Mouse (Mus musculus) embryonic stem cell, embryonic (primary cell): ENCODE measurements around the gene Isg20l2.

Experiments
- CTCF ChIA-PET, 4 experiments: fragments of 300-600 bp in 2 of 4; fragments of 350-600 bp in 2 of 4; sonication (Branson Sonifier 250); formaldehyde crosslinking; loops; one replicate each; lab custom pipeline; 2022; ENCODE audit warnings: inconsistent platforms in 2 of 4; lab: Charles Lee
- POLR2A ChIA-PET, 4 experiments: fragments of 300-600 bp in 2 of 4; fragments of 350-600 bp in 2 of 4; sonication (Branson Sonifier 250); formaldehyde crosslinking; loops; one replicate each; lab custom pipeline; 2022; ENCODE audit warnings: antibody characterized with exemption in 4 of 4, inconsistent platforms in 1 of 4; lab: Charles Lee

The Isg20l2 gene

DNA sequence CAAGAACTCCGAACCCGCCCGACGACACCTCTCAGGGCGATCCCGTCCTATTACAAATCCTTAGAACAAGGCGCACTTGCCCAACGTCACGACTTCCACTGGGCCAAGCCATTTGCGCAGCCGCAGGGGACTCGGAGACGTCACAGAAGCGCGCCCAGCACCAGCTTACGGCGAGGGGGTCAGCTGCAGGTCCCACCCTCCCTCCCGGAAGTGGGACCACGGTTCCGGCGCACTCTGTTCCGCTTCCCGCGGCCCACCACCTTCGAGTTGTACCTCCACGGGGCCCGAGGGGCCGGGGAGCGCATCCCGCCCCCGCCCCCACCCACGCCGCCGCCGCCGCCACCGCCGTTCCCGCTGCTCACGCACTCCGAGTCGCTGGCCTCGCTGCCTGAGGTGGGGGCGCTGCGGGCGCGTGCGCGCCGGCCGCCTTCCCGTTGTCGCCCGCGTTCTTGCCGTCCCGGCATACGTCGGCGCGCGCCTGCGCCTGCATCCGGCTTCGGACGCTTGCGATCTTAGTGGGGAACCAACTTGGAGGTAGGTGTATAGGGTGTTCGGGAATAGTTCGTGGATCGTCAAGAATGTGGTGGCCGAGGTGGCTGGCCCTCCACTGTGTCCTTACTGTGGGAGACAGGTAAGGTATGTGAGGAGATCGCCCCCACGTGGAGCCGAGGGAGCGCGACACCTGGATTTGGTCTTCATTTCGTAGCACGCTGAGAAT lies at the start of gene Isg20l2, which contains the start of gene Rrnad1:
Gene Isg20l2 (plus strand): TSS at position 237 of the 718 bp plus-strand sequence.
Gene Rrnad1 (minus strand): TSS at position 640 of the 718 bp plus-strand sequence.
- CTCF ChIA-PET: interaction anchor here in 3 of 4 experiments (0.6 to 1.5 kb wide), 11 partner anchors 10 to 351 kb away, joined by 3 to 9 read pairs (median 3); partner anchors contain the start of genes Ntrk1 (in 1 of the 3) and Prcc (in 1 of the 3)
- POLR2A ChIA-PET: interaction anchor here in 3 of 4 experiments (0.5 to 5.3 kb wide), 34 partner anchors 8 to 646 kb away, joined by 3 to 51 read pairs (median 4); partner anchors contain the start of genes Prcc (in 3 of the 3), Crabp2 (in 2 of the 3), Hdgf (in 2 of the 3) and Mrpl24 (in 2 of the 3)

DNA sequence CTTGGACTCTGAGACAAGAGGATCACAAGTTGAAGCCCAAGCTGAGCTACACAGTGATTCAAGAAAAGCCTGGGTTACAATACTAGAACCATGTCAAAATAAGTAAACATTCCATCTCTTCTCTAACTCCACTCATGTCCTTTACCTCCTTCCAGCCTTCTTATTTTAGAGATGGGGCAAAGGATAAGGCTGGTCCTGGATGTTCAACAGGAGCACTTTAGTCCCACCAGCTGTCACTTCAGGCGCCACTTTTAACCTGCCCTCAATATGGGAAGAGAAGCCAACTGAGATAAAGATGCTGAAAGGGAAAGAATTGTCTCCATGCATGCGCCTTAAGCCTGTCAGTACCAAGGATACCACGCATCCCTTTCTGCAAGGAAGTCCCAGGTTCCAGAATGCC lies 45.8 kb upstream of the Isg20l2 start:
- ChIA-PET POLR2A (interaction anchor here (0.8 to 14.6 kb wide), 33 partner anchors 8 to 526 kb away, joined by 3 to 231 read pairs (median 10); partner anchors contain the start of genes Mrpl24 (in 3 of the 4), Crabp2 (in 2 of the 4), Hdgf (in 2 of the 4) and Cct3 (in 1 of the 4)), CTCF (interaction anchor here in 3 of 4 experiments (0.6 to 2.3 kb wide), 6 partner anchors 15 to 114 kb away, joined by 3 to 10 read pairs (median 4); no protein-coding TSS in a partner anchor)

DNA sequence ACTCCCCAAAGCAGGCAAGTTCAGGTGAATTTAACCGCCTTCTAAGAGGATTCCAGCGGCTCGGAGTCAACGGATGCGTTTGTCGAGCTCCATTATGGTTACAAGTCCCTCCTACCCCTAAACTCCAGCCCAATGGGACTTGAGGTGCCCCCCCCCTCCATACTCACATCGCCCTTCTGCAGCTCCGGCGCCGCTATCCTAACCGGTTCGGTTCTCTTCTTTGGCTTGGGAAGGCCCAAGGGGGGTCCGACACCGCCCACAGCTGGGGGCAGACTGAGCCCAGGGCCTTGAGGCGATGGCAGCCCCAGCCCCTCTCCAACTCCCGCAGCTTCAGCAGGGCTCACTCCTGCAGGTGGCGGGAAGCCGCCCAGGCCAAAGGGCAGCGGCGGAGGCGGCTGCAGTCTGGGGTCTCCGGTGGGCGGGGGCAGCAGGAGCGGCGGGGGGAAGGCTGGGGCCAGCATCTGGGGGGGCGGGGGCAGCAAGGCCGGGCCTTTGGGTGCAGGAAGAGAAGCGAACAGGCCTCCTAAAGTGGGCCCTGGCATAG lies 45.3 kb upstream of the Isg20l2 start:
- POLR2A ChIA-PET: interaction anchor here (0.7 to 14.6 kb wide), 81 partner anchors 8 to 965 kb away, joined by 3 to 231 read pairs (median 6); partner anchors contain the start of genes Hdgf (in 3 of the 4), Mrpl24 (in 3 of the 4), Nes (in 3 of the 4) and Crabp2 (in 2 of the 4)
- CTCF ChIA-PET: interaction anchor here (0.6 to 2.3 kb wide), 25 partner anchors 8 to 1180 kb away, joined by 3 to 25 read pairs (median 5); partner anchors contain the start of genes Hdgf (in 1 of the 4), Isg20l2 (in 1 of the 4), Lrrc71 (in 1 of the 4) and Nes (in 1 of the 4)

DNA sequence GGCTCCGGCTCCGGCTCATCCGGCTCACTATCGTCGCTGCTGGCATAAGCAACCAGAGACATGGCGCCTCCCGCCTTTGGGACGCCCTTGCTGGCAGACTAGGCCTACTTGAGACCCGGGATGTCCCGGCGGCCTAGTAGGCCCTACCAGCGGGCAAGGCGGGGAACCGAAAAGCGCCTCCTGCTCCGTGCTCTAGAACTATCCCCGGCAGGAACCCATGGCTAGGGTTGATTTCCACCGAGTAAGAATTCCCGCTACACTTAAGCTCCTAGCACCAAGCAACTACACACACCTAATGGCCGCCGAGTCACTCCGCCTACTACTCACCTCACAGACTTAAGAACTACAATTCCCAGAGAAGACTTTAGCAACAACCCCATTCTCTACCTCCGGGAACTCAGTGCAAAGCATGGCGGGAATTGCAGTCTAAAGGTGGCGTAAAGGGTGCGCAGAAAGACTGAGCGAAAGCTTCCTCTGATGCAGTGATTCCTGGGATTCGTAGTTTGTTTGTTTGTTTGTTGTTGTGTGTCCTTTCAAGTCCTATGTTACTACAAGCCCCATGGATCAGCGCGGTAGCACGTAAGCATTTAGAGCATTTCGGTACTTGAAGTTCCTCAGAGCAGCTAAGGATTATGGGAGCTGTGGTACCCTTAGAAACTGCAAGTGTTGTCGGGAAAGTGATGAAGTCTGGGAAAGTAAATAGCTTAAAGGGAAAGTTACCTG lies 44.7 kb upstream of the Isg20l2 start, which contains the start of gene Prcc:
Gene Prcc (minus strand): TSS at position 328 of the 723 bp plus-strand sequence.
- POLR2A ChIA-PET: interaction anchor here (0.6 to 14.6 kb wide), 102 partner anchors 8 to 1207 kb away, joined by 3 to 231 read pairs (median 5); partner anchors contain the start of genes Hdgf (in 4 of the 4), Isg20l2 (in 3 of the 4), Mrpl24 (in 3 of the 4) and Nes (in 3 of the 4)
- CTCF ChIA-PET: interaction anchor here (0.6 to 2.3 kb wide), 28 partner anchors 9 to 1180 kb away, joined by 3 to 25 read pairs (median 4); partner anchors contain the start of genes Hdgf (in 1 of the 4), Isg20l2 (in 1 of the 4), Lrrc71 (in 1 of the 4) and Nes (in 1 of the 4)

DNA sequence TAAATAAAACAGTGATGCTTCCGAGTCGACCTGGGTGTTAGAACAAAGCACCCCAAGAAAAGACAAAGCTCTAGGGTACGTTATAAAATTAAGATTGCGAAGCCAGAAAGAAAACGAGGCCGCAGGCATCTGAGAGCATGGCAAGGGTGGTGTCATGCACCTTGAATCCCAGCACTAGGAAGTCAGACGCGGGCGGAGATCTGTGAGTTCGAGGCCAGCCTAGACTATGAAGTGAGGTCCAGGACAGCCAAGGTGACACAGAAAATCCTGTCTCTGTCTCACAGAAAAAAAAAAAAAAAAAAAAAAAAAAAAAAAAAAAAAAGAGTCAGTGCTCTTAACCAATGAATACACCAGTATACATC lies 44.1 kb upstream of the Isg20l2 start:
- CTCF ChIA-PET: interaction anchor here (0.7 to 2.3 kb wide), 23 partner anchors 9 to 186 kb away, joined by 3 to 25 read pairs (median 5); partner anchors contain the start of genes Hdgf (in 1 of the 4), Isg20l2 (in 1 of the 4), Lrrc71 (in 1 of the 4) and Nes (in 1 of the 4)
- POLR2A ChIA-PET: interaction anchor here (0.6 to 14.6 kb wide), 96 partner anchors 8 to 1207 kb away, joined by 3 to 231 read pairs (median 5); partner anchors contain the start of genes Hdgf (in 4 of the 4), Isg20l2 (in 3 of the 4), Mrpl24 (in 3 of the 4) and Nes (in 3 of the 4)

DNA sequence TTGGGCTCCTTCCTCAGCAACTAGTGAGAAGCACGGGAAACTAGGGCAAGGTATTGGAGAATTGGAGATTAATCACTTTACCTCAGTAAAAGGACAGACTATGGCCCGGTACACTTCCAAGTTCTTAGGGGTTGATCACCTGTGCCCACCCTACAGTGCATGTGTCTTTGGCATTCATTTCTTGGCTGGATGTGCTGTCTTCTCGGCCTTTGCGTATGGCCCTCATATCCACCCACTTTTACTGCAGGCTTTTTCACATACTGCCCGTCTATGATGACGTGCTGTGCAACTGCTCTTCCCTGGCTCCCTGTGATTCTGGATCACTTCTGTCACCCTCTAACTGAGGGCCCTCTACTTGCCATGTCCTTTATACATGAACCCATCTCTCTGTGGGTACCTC lies 43.7 kb upstream of the Isg20l2 start:
- CTCF ChIA-PET: interaction anchor here in 3 of 4 experiments (1.0 to 2.3 kb wide), 10 partner anchors 8 to 137 kb away, joined by 3 to 25 read pairs (median 4); partner anchors contain the start of gene Lrrc71 (in 1 of the 3)
- POLR2A ChIA-PET: interaction anchor here (0.7 to 14.6 kb wide), 46 partner anchors 8 to 450 kb away, joined by 3 to 231 read pairs (median 7); partner anchors contain the start of genes Hdgf (in 4 of the 4), Isg20l2 (in 3 of the 4), Mrpl24 (in 2 of the 4) and Nes (in 2 of the 4)

DNA sequence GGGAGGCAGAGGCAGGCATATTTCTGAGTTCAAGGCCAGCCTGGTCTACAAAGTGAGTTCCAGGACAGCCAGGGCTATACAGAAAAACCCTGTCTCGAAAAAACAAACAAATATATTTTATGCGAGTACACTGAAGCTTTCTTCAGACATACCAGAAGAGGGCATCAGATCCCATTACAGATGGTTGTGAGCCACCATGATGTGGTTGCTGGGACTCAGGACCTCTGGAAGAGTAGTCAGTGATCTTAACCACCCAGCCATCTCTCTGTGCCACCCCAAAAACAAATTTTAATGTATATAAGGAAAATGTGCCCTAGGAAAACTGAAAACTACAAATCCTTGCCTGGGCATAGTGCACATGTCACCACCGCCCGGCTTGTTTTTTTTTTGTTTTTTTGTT lies 42.7 kb upstream of the Isg20l2 start:
- ChIA-PET CTCF (interaction anchor here in 3 of 4 experiments (0.6 to 1.4 kb wide), 10 partner anchors 23 to 395 kb away, joined by 3 to 5 read pairs (median 4); no protein-coding TSS in a partner anchor), POLR2A (interaction anchor here (0.5 to 14.6 kb wide), 14 partner anchors 14 to 224 kb away, joined by 3 to 231 read pairs (median 4); partner anchors contain the start of genes Hdgf (in 2 of the 4) and Nes (in 1 of the 4))

DNA sequence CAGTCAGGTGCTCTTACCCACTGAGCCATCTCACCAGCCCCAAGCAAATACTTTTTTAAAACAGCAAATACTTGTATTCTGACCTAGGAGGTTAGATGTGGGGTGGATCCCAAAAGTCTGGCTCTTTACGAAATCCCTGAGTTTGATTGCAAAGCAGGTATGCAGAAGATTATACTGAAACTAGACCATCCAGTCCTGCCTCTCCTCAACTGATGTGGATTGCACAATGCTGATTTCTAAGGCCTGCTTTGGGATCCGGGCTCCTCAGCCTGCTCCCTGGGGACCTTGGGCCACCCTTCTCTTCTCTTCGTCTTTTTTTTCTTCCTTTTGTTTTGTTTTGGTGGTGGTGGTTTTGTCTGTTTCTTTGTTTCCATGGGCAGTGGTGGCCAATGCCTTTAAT lies 38.6 kb upstream of the Isg20l2 start:
- ChIA-PET POLR2A (interaction anchor here in 3 of 4 experiments (0.6 to 14.6 kb wide), 7 partner anchors 8 to 61 kb away, joined by 3 to 231 read pairs (median 8); partner anchors contain the start of genes Hdgf (in 2 of the 3) and Mrpl24 (in 1 of the 3)), CTCF (interaction anchor here in 1 of 4 experiments (0.6 kb wide), 1 partner anchor 133 kb away, joined by 10 read pairs; no protein-coding TSS in a partner anchor)

DNA sequence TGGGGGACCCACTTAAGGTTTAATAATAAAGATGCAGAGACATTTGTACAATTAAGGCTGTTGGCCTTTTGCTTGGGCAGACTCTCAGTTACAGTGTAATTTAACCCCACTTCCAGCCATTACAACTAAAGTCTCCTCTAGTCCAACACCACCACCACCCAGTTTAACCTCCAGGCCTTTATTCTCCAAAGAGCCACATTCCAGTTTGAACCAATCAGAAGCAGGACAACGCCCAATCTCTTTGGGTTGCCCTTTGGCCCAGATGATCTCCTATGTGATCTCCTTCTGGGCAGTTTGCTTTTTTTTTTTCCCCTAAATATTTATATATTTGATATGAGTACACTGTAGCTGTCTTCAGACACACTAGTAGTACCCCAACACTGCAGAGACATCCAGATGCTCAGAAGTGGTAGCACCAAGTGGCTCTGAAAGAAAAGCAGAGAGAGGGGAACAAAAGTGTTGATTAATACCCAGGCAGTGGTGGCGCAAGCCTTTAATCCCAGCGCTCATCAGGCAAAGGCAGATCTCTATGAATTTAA lies 36.7 kb upstream of the Isg20l2 start:
- ChIA-PET CTCF (interaction anchor here in 2 of 4 experiments (0.8 to 1.9 kb wide), 3 partner anchors 12 to 55 kb away, joined by 3 to 4 read pairs (median 3); partner anchors contain the start of gene Hdgf (in 1 of the 2)), POLR2A (interaction anchor here in 3 of 4 experiments (0.6 to 14.6 kb wide), 17 partner anchors 8 to 51 kb away, joined by 3 to 231 read pairs (median 7); partner anchors contain the start of genes Hdgf (in 3 of the 3), Prcc (in 2 of the 3) and Mrpl24 (in 1 of the 3))

DNA sequence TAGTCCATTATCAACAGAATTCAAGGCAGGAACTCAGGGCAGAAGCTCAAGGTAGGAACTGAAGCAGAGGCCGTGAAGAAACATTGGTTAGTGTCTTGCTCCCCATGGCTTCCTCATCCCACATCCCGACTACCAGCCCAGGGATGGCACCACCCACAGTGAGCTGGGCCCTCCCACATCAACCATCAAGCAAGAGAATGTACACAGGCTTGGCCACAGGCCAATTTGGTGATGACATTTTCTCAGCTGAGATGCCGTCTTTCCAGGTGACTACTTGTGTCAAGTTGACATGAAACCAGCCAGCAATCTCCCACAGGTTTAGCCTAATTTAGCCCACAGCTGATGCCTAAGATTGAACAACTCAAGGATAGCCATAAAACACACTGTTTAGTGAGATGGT lies 30.8 kb upstream of the Isg20l2 start:
- POLR2A ChIA-PET: interaction anchor here in 2 of 4 experiments (0.9 to 2.4 kb wide), 5 partner anchors 10 to 21 kb away, joined by 3 to 11 read pairs (median 6); partner anchors contain the start of gene Prcc (in 1 of the 2)
- CTCF ChIA-PET: interaction anchor here in 1 of 4 experiments (0.6 kb wide), 1 partner anchor 15 kb away, joined by 3 read pairs; no protein-coding TSS in a partner anchor

DNA sequence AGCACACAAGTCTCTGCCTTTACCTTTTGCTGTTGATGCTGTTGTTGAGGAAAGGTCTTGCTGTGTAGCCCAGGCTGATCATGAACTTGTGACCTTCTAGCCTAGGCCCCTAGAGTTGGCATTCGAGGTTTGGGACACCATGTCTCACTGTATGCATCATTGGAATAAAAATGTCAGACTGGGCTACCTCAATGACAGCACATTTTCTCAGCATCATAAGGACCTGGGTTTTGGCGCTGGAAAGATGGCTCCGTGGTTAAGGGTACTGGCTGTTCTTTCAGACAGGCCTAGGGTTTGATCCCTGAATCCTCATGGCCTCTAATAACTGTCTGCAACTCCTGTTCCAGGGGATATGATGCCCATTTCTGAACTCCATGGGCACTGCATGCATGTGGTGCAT lies 30.3 kb upstream of the Isg20l2 start:
- POLR2A ChIA-PET: interaction anchor here in 1 of 4 experiments (0.9 to 4.3 kb wide), 7 partner anchors 10 to 25 kb away, joined by 3 to 19 read pairs (median 5); partner anchors contain the start of gene Prcc
- CTCF ChIA-PET: no interaction called here

DNA sequence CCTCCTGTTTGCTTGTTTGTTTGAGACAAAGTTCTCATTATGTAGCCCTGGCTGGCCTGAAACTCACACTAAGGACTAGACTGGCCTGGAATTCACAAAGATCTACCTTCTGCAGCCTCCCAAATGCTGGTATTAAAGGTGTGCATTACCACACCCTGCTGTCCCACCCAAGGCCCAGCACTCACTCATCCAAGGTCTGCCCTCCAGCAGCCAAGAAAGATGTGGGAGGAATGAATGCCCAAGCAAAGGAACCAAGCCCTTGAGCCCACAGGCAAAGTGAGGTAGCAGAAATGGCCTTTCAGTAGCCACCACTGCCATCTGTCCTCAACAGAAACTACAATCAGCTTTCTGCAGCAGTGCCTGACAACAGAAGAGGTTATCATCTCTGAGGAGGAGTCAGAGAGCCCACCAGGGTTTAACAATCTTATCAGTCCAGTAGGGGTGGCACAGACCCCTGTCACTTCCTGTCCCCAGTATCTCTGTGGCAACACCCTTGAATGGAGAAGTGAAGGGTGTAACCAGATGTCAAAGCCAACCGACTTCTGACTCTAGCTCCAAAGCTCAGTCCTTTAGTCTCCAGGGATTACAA lies 29.0 kb upstream of the Isg20l2 start:
- ChIA-PET CTCF (interaction anchor here in 1 of 4 experiments (0.8 kb wide), 1 partner anchor 86 kb away, joined by 3 read pairs; no protein-coding TSS in a partner anchor), POLR2A (interaction anchor here (0.5 to 4.3 kb wide), 15 partner anchors 8 to 608 kb away, joined by 3 to 19 read pairs (median 4); partner anchors contain the start of genes Prcc (in 3 of the 4) and Lmna (in 1 of the 4))

DNA sequence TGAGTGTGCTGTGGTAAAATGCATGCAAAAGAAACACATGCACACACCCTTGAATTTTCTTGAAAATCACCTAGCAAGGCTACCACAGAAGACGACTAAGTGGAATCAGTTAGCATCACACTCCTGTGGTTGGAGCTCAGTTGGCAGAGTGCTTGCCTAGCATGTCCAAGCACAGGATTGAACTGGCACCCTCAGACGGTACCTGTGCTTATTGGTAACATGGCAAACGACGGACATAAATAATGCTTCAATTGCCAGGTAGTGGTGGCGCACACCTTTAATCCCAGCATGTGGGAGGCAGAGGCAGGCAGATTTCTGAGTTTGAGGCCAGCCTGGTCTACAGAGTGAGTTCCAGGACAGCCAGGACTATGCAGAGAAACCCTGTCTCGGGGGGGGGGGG lies 28.2 kb upstream of the Isg20l2 start:
- POLR2A ChIA-PET: interaction anchor here in 3 of 4 experiments (1.1 to 4.3 kb wide), 8 partner anchors 8 to 17 kb away, joined by 3 to 19 read pairs (median 6); partner anchors contain the start of gene Prcc (in 3 of the 3)
- CTCF ChIA-PET: interaction anchor here in 2 of 4 experiments (0.6 to 0.7 kb wide), 3 partner anchors 36 to 718 kb away, joined by 3 to 7 read pairs (median 3); no protein-coding TSS in a partner anchor

DNA sequence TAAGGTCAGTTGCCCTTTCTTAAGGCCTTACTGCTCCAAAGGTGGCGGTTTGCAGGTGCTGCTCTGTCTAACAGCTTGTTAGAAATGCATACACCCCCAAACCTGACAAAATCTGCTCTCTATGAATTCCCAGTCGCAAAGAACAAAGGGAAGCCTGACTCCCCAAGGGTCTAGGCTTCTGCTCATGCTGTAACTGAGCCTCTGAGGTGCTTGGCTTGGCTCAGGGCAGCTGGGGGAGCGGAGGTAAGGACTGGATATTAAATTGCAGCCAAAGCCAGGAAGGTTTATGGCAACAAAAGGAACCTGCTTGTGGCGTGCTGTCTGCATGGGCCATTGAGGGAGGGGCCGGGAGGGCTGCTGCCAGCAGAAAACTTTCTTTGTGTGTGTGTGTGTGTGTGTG lies 26.3 kb upstream of the Isg20l2 start:
- POLR2A ChIA-PET: interaction anchor here in 2 of 4 experiments (0.6 to 8.4 kb wide), 6 partner anchors 10 to 805 kb away, joined by 3 to 125 read pairs (median 3); partner anchors contain the start of genes Prcc (in 2 of the 2) and Mrpl24 (in 1 of the 2)
- CTCF ChIA-PET: interaction anchor here in 1 of 4 experiments (0.7 kb wide), 2 partner anchors 65 to 127 kb away, joined by 3 to 5 read pairs; no protein-coding TSS in a partner anchor
